Mouse (Mus musculus): ENCODE data around the gene Sidt2. TPM values are rescaled to one million over a fixed set of nuclear protein-coding genes. Genes with fewer than 3 reads are reported as not detected.
A peak's percentile ranks its signal among the peaks of the same experiment; 100 is the strongest.

Gene Sidt2
- polyA plus RNA-seq (2015; fragmentation: Nextera tagmentation; extraction: Ambion mirVana), result 48.3 and 50.7 TPM in 2 replicates

GRCm38 (mm10) chr9:45955107-45955963 lies at the start of gene Sidt2:
TSS of gene Sidt2 (minus strand) at chr9:45955258.
- H3K4me1 ChIP-seq (replicated peaks), result peaks cover 36% of the 10 kb centered on the region

GRCm38 (mm10) chr9:46004529-46004928 lies 49.5 kb upstream of the Sidt2 start:
- Histone ChIP-seq H3K4me1 (replicated peaks) (peaks cover 3% of the 10 kb centered on the region; the same call in 1 of the 2 replicates), H3K36me3 (no peaks in the 10 kb centered on the region), H3K9ac (no peak overlapping the region), H3K27me3 (no peaks in the 10 kb centered on the region), H3K4me2 (no peak overlapping the region), H3K27ac (replicated peaks) (no peak overlapping the region), H3K4me3 (no peak overlapping the region), H3K9me3 (no peaks in the 10 kb centered on the region)
- 66% methylated on average over 3 of the region's 3 CpGs for WGBS
- no peak for ATAC-seq (ENCODE audit: low FRiP score, low read depth)

More at GRCm38 (mm10) chr9:45955107-45955963, at the start of gene Sidt2:
- no peaks in the 10 kb centered on the region for H3K9me3 ChIP-seq
- peak within 1 kb of the TSS; percentile 81 for H3K27ac ChIP-seq (replicated peaks)
- peaks cover 10% of the 10 kb centered on the region for H3K36me3 ChIP-seq
- peak within 1 kb of the TSS; percentile 79 for H3K9ac ChIP-seq
- H3K27me3 ChIP-seq, result no peaks in the 10 kb centered on the region
- peak within 1 kb of the TSS; percentile 75 for H3K4me3 ChIP-seq
- peak; percentile 97 for ATAC-seq (ENCODE audit: low FRiP score, low read depth)
- peak within 1 kb of the TSS; percentile 71 for H3K4me2 ChIP-seq
- under 1% methylated on average over 38 of the region's 48 CpGs for WGBS

GRCm38 (mm10) chr9:46003729-46004128 lies 48.7 kb upstream of the Sidt2 start:
- no peak overlapping the region for H3K27ac ChIP-seq (replicated peaks)
- WGBS, result 7% methylated on average over 7 of the region's 7 CpGs
- H3K9ac ChIP-seq, result no peak overlapping the region
- no peaks in the 10 kb centered on the region for H3K27me3 ChIP-seq
- H3K36me3 ChIP-seq, result no peaks in the 10 kb centered on the region
- H3K4me3 ChIP-seq, result no peak overlapping the region
- H3K4me2 ChIP-seq, result no peak overlapping the region
- no peaks in the 10 kb centered on the region for H3K9me3 ChIP-seq
- no peak for ATAC-seq (ENCODE audit: low FRiP score, low read depth)
- H3K4me1 ChIP-seq (replicated peaks), result peaks cover 3% of the 10 kb centered on the region; the same call in 1 of the 2 replicates

GRCm38 (mm10) chr9:45999009-45999408 lies 44.0 kb upstream of the Sidt2 start:
- Histone ChIP-seq H3K9ac (no peak overlapping the region), H3K4me2 (no peak overlapping the region), H3K9me3 (no peaks in the 10 kb centered on the region), H3K4me1 (replicated peaks) (peaks cover 3% of the 10 kb centered on the region; the same call in 1 of the 2 replicates), H3K4me3 (no peak overlapping the region), H3K27ac (replicated peaks) (no peak overlapping the region), H3K36me3 (no peaks in the 10 kb centered on the region), H3K27me3 (no peaks in the 10 kb centered on the region)
- no peak for ATAC-seq (ENCODE audit: low FRiP score, low read depth)
- WGBS, result 61% methylated on average over 4 of the region's 4 CpGs

GRCm38 (mm10) chr9:45985229-45985567 lies 30.1 kb upstream of the Sidt2 start:
- H3K9me3 ChIP-seq, result no peaks in the 10 kb centered on the region
- peak overlapping the region; percentile 92 for H3K9ac ChIP-seq
- no peaks in the 10 kb centered on the region for H3K27me3 ChIP-seq
- peak overlapping the region; percentile 93 for H3K4me3 ChIP-seq
- WGBS, result under 1% methylated on average over 4 of the region's 4 CpGs
- no peaks in the 10 kb centered on the region for H3K36me3 ChIP-seq
- H3K4me1 ChIP-seq (replicated peaks), result peaks cover 41% of the 10 kb centered on the region
- peak overlapping the region; percentile 95 for H3K4me2 ChIP-seq
- peak overlapping the region; percentile 95 for H3K27ac ChIP-seq (replicated peaks)
- peak; percentile 67 for ATAC-seq (ENCODE audit: low FRiP score, low read depth)

GRCm38 (mm10) chr9:45984409-45985228 lies 29.6 kb upstream of the Sidt2 start:
- Histone ChIP-seq H3K36me3 (no peaks in the 10 kb centered on the region), H3K4me3 (peak overlapping the region; percentile 93), H3K27ac (replicated peaks) (peak overlapping the region; percentile 95), H3K4me2 (peak overlapping the region; percentile 95), H3K9me3 (no peaks in the 10 kb centered on the region), H3K9ac (peak overlapping the region; percentile 92), H3K4me1 (replicated peaks) (peaks cover 47% of the 10 kb centered on the region), H3K27me3 (no peaks in the 10 kb centered on the region)
- WGBS, result under 1% methylated on average over 49 of the region's 76 CpGs
- ATAC-seq (ENCODE audit: low FRiP score, low read depth), result peak; percentile 95

- Histone ChIP-seq H3K9ac (peak overlapping the region; percentile 92), H3K4me3 (peak overlapping the region; percentile 93), H3K9me3 (no peaks in the 10 kb centered on the region), H3K36me3 (no peaks in the 10 kb centered on the region), H3K27ac (replicated peaks) (peak overlapping the region; percentile 95), H3K4me1 (replicated peaks) (peaks cover 49% of the 10 kb centered on the region), H3K4me2 (peak overlapping the region; percentile 95), H3K27me3 (no peaks in the 10 kb centered on the region)
- WGBS, result under 1% methylated on average over 23 of the region's 23 CpGs
- peak; percentile 10; the same call in 1 of the 2 replicates for ATAC-seq (ENCODE audit: low FRiP score, low read depth)
These were observed 28.8 kb upstream of the Sidt2 start for GRCm38 (mm10) chr9:45983676-45984408.

GRCm38 (mm10) chr9:45981331-45981730 lies 26.3 kb upstream of the Sidt2 start:
- no peaks in the 10 kb centered on the region for H3K27me3 ChIP-seq
- ATAC-seq (ENCODE audit: low FRiP score, low read depth), result no peak
- no peaks in the 10 kb centered on the region for H3K9me3 ChIP-seq
- H3K4me2 ChIP-seq, result no peak overlapping the region
- H3K9ac ChIP-seq, result no peak overlapping the region
- H3K4me1 ChIP-seq (replicated peaks), result peaks cover 49% of the 10 kb centered on the region
- H3K4me3 ChIP-seq, result no peak overlapping the region
- H3K36me3 ChIP-seq, result no peaks in the 10 kb centered on the region
- H3K27ac ChIP-seq (replicated peaks), result no peak overlapping the region

GRCm38 (mm10) chr9:45980611-45981010 lies 25.6 kb upstream of the Sidt2 start:
- no peak overlapping the region for H3K27ac ChIP-seq (replicated peaks)
- H3K9ac ChIP-seq, result no peak overlapping the region

GRCm38 (mm10) chr9:45979778-45980177 lies 24.7 kb upstream of the Sidt2 start:
- WGBS, result 98% methylated on average over 2 of the region's 2 CpGs
- H3K27ac ChIP-seq (replicated peaks), result no peak overlapping the region
- H3K4me1 ChIP-seq (replicated peaks), result peaks cover 41% of the 10 kb centered on the region
- no peak for ATAC-seq (ENCODE audit: low FRiP score, low read depth)
- no peaks in the 10 kb centered on the region for H3K27me3 ChIP-seq
- H3K9ac ChIP-seq, result no peak overlapping the region
- no peaks in the 10 kb centered on the region for H3K9me3 ChIP-seq
- peaks cover 11% of the 10 kb centered on the region for H3K36me3 ChIP-seq
- no peak overlapping the region for H3K4me3 ChIP-seq
- H3K4me2 ChIP-seq, result no peak overlapping the region

More at GRCm38 (mm10) chr9:45980611-45981010, 25.6 kb upstream of the Sidt2 start:
- Histone ChIP-seq H3K36me3 (peaks cover 4% of the 10 kb centered on the region; the same call in 1 of the 2 replicates), H3K4me3 (no peak overlapping the region), H3K27me3 (no peaks in the 10 kb centered on the region), H3K4me1 (replicated peaks) (peaks cover 46% of the 10 kb centered on the region), H3K9me3 (no peaks in the 10 kb centered on the region), H3K4me2 (no peak overlapping the region)
- ATAC-seq (ENCODE audit: low FRiP score, low read depth), result no peak
- WGBS, result 91% methylated on average over 1 of the region's 1 CpGs

GRCm38 (mm10) chr9:45976884-45977283 lies 21.8 kb upstream of the Sidt2 start:
- no peak overlapping the region for H3K4me2 ChIP-seq
- H3K27ac ChIP-seq (replicated peaks), result no peak overlapping the region
- H3K4me1 ChIP-seq (replicated peaks), result peaks cover 21% of the 10 kb centered on the region
- H3K9ac ChIP-seq, result no peak overlapping the region
- H3K4me3 ChIP-seq, result no peak overlapping the region
- no peaks in the 10 kb centered on the region for H3K27me3 ChIP-seq
- WGBS, result 80% methylated on average over 2 of the region's 2 CpGs
- no peaks in the 10 kb centered on the region for H3K9me3 ChIP-seq
- peaks cover 37% of the 10 kb centered on the region for H3K36me3 ChIP-seq
- no peak for ATAC-seq (ENCODE audit: low FRiP score, low read depth)
